Mouse (Mus musculus) stomach, embryonic 14.5 days (tissue): ENCODE measurements around the gene Fibcd1. TPM values are rescaled to one million over a fixed set of nuclear protein-coding genes. Genes with fewer than 3 reads are reported as not detected.

ENCODE experiments used
- ATAC-seq: fragments of 200-750 bp; cut with Nextera tagmentation; 2 replicates; pipeline ENCODE4 v1.8.0; 2017; ENCODE audit warnings: low read depth, moderate TSS enrichment; ENCODE audit not compliant: insufficient number of reproducible peaks, insufficient read depth, low FRiP score
- H3K27ac ChIP-seq: fragments of 300-500 bp; sonication (generic); 2 replicates; pipeline ENCODE4 v1.5.1; 2014; ENCODE audit warnings: mild to moderate bottlenecking, low read length, moderate library complexity, mixed read lengths
- H3K27me3 ChIP-seq: fragments of 300-500 bp; sonication (generic); 2 replicates; pipeline ENCODE4 v1.6.1; 2014; ENCODE audit warnings: low read length, control low read depth, mixed read lengths; ENCODE audit not compliant: control insufficient read depth, insufficient read depth
- H3K36me3 ChIP-seq: fragments of 300-500 bp; sonication (generic); 2 replicates; pipeline ENCODE4 v1.6.1; 2014; ENCODE audit warnings: mild to moderate bottlenecking, control low read depth, low read length, moderate library complexity, mixed read lengths; ENCODE audit not compliant: control insufficient read depth, insufficient read depth
- H3K4me1 ChIP-seq: fragments of 300-500 bp; sonication (generic); 2 replicates; pipeline ENCODE4 v1.6.1; 2014; ENCODE audit warnings: low read length, control low read depth, mixed read lengths; ENCODE audit not compliant: control insufficient read depth, insufficient read depth
- H3K4me2 ChIP-seq: fragments of 300-500 bp; sonication (generic); replicated peaks from 2 replicates; pipeline ENCODE4 v1.6.1; 2014; ENCODE audit warnings: low read depth, low read length, control low read depth
- H3K4me3 ChIP-seq: fragments of 300-500 bp; sonication (generic); 2 replicates; pipeline ENCODE4 v1.5.1; 2014; ENCODE audit warnings: low read depth, low read length, control low read depth
- H3K9ac ChIP-seq: fragments of 300-500 bp; sonication (generic); replicated peaks from 2 replicates; pipeline ENCODE4 v1.6.1; 2014; ENCODE audit warnings: low read depth, mild to moderate bottlenecking, control low read depth, low read length, moderate library complexity, mixed read lengths
- H3K9me3 ChIP-seq: fragments of 300-500 bp; sonication (generic); 2 replicates; pipeline ENCODE4 v1.6.1; 2016; ENCODE audit warnings: low read depth, low read length, control low read depth; ENCODE audit not compliant: control insufficient read depth
- WGBS: fragments of 180-500 bp; shearing (Covaris S2); extraction: QIAGEN DNeasy Blood & Tissue Kit; methylation state at CpG from one replicate; pipeline ENCODE4 v1.1.7; 2014; 5-methylcytosine and 5-hydroxymethylcytosine counted together
- polyA plus RNA-seq: library from polyadenylated mRNA; unstranded; fragments of >200 nt; fragmentation: Nextera tagmentation; extraction: Ambion mirVana; gene quantifications from 2 replicates; pipeline ENCODE4 v1.2.1, GENCODE M21; 2014

Gene Fibcd1
- polyA plus RNA-seq, 1 experiment from 2014 or later, result not detected

DNA sequence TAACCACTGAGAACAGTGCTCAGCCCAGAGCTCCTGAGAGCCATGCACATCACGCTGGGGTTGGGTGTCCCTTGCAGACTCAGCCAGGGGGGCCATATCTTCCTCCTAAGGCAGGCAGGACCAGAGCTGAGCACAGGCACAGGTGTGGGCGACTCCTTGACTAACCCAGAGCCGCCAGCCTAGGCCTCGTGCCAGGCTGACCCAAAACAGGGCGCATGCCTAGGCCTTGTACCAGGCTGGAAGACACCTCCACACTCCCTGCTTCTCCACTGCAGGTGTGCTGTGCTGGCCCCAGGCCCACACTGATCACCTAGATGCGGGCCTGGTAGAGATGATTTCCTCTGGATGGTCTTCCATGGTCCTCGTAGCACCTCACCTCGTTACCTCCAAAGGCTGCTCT, 43.0 kb downstream of the Fibcd1 start:
- no peak overlapping the region for H3K4me2 ChIP-seq
- no peaks in the 10 kb centered on the region for H3K4me1 ChIP-seq
- H3K9ac ChIP-seq, result no peak overlapping the region
- no peaks in the 10 kb centered on the region for H3K9me3 ChIP-seq
- no peak overlapping the region for H3K27ac ChIP-seq
- no peaks in the 10 kb centered on the region for H3K27me3 ChIP-seq
- 88% methylated on average over 8 of the region's 8 CpGs for WGBS
- H3K36me3 ChIP-seq, result peaks cover 70% of the 10 kb centered on the region
- no peak overlapping the region for H3K4me3 ChIP-seq
- no peak for ATAC-seq

DNA sequence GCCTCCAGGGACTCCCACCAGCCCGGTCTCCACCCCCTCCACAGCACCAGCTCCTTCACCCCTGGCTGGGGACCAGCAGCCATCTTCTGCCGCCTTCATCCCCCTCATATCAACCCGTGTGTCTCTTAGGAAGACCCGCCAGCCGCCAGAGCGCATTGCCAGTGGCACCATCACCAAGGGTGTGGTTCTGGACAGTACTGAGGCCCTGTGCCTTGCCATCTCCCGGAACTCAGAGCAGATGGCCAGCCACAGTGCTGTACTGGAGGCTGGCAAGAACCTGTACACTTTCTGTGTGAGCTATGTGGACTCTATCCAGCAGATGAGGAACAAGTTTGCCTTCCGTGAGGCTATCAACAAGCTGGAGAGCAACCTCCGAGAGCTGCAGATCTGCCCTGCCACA, 44.4 kb downstream of the Fibcd1 start:
- H3K9ac ChIP-seq, result no peak overlapping the region
- no peaks in the 10 kb centered on the region for H3K9me3 ChIP-seq
- no peak overlapping the region for H3K4me2 ChIP-seq
- no peaks in the 10 kb centered on the region for H3K4me1 ChIP-seq
- H3K4me3 ChIP-seq, result no peak overlapping the region
- H3K27me3 ChIP-seq, result no peaks in the 10 kb centered on the region
- H3K27ac ChIP-seq, result no peak overlapping the region
- ATAC-seq, result no peak
- 92% methylated on average over 9 of the region's 9 CpGs for WGBS
- peaks cover 80% of the 10 kb centered on the region for H3K36me3 ChIP-seq

DNA sequence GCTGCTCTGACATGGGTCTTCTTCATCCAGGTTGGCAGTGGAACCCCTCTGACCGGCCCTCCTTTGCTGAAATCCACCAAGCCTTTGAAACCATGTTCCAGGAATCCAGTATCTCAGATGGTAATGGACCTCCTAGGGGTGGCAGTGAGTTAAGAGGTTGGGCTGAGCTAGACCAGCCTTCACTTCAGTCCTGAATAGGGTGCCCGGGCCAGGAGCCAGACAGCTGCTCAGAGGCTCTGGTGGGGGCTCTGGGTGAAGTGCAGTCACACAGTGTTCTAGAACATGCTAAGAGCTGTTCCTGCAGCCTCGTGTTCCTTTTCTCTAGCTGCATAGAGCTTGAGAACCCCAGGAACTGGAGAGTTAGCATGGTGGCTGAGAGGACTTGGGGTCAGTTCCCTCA, 48.9 kb downstream of the Fibcd1 start:
- H3K9ac ChIP-seq, result no peak overlapping the region
- no peak overlapping the region for H3K4me2 ChIP-seq
- H3K9me3 ChIP-seq, result no peaks in the 10 kb centered on the region
- H3K4me1 ChIP-seq, result no peaks in the 10 kb centered on the region
- no peaks in the 10 kb centered on the region for H3K27me3 ChIP-seq
- H3K36me3 ChIP-seq, result peaks cover 92% of the 10 kb centered on the region
- 83% methylated on average over 3 of the region's 3 CpGs for WGBS
- H3K27ac ChIP-seq, result no peak overlapping the region
- ATAC-seq, result no peak
- no peak overlapping the region for H3K4me3 ChIP-seq

GRCm38 (mm10) chr2:31792611-31793010, 53.2 kb downstream of the Fibcd1 start:
- Histone ChIP-seq H3K4me1 (no peaks in the 10 kb centered on the region), H3K27me3 (no peaks in the 10 kb centered on the region), H3K9ac (no peak overlapping the region), H3K9me3 (no peaks in the 10 kb centered on the region), H3K4me2 (no peak overlapping the region), H3K36me3 (peaks cover 87% of the 10 kb centered on the region), H3K4me3 (no peak overlapping the region), H3K27ac (no peak overlapping the region)
- WGBS, result 79% methylated on average over 6 of the region's 6 CpGs
- no peak for ATAC-seq

GRCm38 (mm10) chr2:31791260-31791659, 54.5 kb downstream of the Fibcd1 start:
- WGBS, result 90% methylated on average over 8 of the region's 8 CpGs
- Histone ChIP-seq H3K27ac (no peak overlapping the region), H3K36me3 (peaks cover 87% of the 10 kb centered on the region), H3K9me3 (no peaks in the 10 kb centered on the region), H3K4me2 (no peak overlapping the region), H3K4me1 (no peaks in the 10 kb centered on the region), H3K4me3 (no peak overlapping the region), H3K9ac (no peak overlapping the region), H3K27me3 (no peaks in the 10 kb centered on the region)
- no peak for ATAC-seq

DNA sequence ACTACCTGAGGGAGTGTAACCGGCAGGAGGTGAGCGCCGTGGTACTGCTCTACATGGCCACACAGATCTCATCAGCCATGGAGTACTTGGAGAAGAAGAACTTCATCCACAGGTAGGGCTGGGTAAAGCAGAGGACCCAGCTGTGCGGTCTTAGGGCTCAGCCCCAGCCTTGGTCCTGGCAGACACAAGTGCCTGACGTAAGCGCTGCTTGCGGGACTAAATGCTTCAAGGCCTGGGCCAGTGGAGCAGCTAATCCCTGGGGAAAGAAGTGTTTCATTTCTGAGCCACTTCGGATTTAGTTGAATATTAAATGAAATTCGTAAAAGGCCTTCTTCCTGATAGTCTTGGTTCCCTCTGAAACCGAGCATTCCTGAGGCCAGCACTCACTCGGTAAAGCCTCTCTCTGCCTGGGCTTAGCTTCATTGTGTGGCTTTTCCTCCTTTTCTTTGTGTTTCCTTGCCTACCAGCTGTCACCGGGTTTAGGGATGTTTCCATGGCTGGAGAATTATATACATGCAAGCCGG, 55.0 kb downstream of the Fibcd1 start:
- Histone ChIP-seq H3K27ac (no peak overlapping the region), H3K9me3 (no peaks in the 10 kb centered on the region), H3K36me3 (peaks cover 88% of the 10 kb centered on the region), H3K4me1 (no peaks in the 10 kb centered on the region), H3K27me3 (no peaks in the 10 kb centered on the region), H3K4me3 (no peak overlapping the region), H3K4me2 (no peak overlapping the region), H3K9ac (no peak overlapping the region)
- WGBS, result 90% methylated on average over 13 of the region's 13 CpGs
- no peak for ATAC-seq

DNA sequence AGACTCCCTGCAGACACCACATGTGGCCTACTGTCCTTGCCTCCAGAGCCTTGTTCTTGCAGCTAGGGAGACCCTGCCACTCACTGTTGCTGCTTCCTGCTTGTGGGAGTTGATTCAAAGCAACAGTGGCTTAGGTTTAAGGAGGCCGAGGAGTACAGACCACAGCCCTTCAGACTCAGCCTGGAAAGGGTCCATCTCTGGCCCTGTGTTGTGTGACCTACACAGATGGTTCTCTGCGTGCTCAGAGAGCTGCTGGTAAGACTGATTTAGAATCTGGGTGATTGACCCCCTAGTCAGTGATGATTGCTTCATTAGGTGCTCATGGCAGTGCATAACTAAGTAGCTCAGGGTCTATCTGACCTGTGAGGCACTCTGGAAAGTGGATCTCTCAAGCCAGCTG, 56.6 kb downstream of the Fibcd1 start:
- no peaks in the 10 kb centered on the region for H3K27me3 ChIP-seq
- ATAC-seq, result no peak
- H3K27ac ChIP-seq, result no peak overlapping the region
- WGBS, result 87% methylated on average over 2 of the region's 2 CpGs
- H3K36me3 ChIP-seq, result peaks cover 89% of the 10 kb centered on the region
- no peaks in the 10 kb centered on the region for H3K9me3 ChIP-seq
- H3K4me3 ChIP-seq, result no peak overlapping the region
- H3K9ac ChIP-seq, result no peak overlapping the region
- H3K4me2 ChIP-seq, result no peak overlapping the region
- H3K4me1 ChIP-seq, result no peaks in the 10 kb centered on the region

DNA sequence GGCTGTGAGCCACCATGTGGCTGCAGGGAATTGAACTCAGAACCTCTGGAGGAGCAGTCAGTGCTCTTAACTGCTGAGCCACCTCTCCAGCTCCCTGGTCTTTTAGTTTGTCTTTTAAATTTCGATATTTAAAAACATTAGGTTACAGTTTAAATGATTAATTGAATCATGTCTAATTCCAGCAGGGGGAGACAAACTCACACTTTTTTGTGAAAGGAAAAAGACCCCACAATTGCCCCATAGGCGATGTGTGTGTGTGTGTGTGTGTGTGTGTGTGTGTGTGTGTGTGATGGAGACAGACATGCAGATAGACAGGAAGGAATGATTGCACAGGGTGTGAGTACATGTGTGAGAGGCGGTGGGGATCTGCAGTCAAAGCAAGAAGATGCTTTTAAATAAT, 57.6 kb downstream of the Fibcd1 start:
- Histone ChIP-seq H3K9me3 (no peaks in the 10 kb centered on the region), H3K4me3 (no peak overlapping the region), H3K4me2 (no peak overlapping the region), H3K27ac (no peak overlapping the region), H3K36me3 (peaks cover 91% of the 10 kb centered on the region), H3K27me3 (no peaks in the 10 kb centered on the region), H3K4me1 (no peaks in the 10 kb centered on the region), H3K9ac (no peak overlapping the region)
- 75% methylated on average over 3 of the region's 3 CpGs for WGBS
- no peak for ATAC-seq

DNA sequence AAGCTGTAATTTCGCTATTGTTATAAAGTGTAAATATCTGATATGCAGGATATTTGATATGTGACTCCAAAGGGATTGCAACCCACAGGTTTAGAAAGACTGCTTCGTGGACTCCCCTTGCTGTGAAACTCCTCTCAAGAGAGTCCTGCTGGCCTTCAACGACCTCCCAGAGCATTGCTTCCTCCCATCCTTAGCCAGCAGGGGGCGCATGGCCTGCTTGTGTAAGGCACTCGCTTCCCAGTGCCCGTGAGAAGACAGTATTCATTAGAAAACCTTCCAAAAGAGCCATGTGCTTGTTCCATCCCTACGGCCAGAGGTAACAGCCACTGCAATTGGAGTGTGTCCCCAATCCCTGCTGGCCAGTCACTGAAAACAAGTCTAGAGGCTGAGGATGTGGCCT, 58.8 kb downstream of the Fibcd1 start:
- Histone ChIP-seq H3K9ac (no peak overlapping the region), H3K27ac (no peak overlapping the region), H3K27me3 (no peaks in the 10 kb centered on the region), H3K4me2 (no peak overlapping the region), H3K4me1 (no peaks in the 10 kb centered on the region), H3K9me3 (no peaks in the 10 kb centered on the region), H3K4me3 (no peak overlapping the region), H3K36me3 (peaks cover 87% of the 10 kb centered on the region)
- WGBS, result 20% methylated on average over 7 of the region's 7 CpGs
- no peak for ATAC-seq
